Mouse (Mus musculus): ENCODE results near the gene Usp47.

Usp47 gene

DNA sequence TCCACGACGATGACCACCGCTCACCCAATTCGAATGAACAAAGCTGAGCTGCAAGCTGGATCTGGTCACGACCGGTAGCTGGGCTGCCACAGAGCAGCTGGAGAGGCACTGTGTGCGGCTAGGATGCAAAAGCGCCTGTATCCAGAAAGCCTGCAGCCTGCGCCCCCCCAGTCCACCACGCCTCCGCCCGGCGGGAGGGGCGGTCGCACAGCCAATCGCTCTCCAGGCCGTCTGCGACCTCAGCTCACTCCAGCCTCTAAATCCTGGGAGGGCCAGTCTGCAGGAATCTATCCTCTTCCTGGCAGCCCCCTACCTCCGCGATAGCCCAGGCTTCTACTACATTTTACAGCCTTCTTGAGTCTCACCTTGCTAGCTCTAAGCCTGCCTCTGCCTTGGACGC, 135.6 kb downstream of the Usp47 start, which contains the start of gene Dkk3:
Gene Dkk3 (minus strand): TSS at position 116 of the 400 bp plus-strand sequence.
- DNase-seq: no peak

DNA sequence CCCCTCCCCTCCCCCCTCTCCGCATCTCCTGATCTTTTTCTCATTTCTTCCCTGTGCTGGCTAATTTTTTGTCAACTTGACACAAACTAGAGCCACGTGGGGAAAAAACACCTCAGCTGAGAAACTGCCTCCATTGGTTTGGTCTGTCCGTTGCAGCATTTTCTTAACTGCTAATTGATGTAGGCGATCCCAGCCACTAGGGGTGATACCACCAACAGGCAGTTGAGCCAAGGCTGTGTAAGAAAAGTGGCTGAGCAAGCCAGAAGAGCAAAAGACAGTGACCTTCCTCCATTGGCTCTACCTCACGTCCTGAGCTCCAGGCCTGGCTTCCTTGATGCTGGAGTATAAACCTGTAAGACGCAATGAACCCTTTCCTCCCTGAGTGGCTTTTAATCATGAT, 136.5 kb downstream of the Usp47 start:
- no peak for DNase-seq
